Mouse (Mus musculus): Measurements from ENCODE around the gene Sema5a. TPM values are rescaled to one million over a fixed set of nuclear protein-coding genes. Genes with fewer than 3 reads are reported as not detected.

Sema5a gene
- total RNA-seq, 2 experiments from 2014 or later: 28.4 to 38.2 TPM

- no peak for DNase-seq (ENCODE audit: low spot score in 2 of 2)
- intact Hi-C loops (cut with DNase I): no loop called here
Observed at GRCm38 (mm10) chr15:32286296-32286695, 41.7 kb downstream of the Sema5a start.

- no peak for DNase-seq (ENCODE audit: low spot score in 2 of 2)
- intact Hi-C loops (cut with DNase I): no loop called here
Observed at GRCm38 (mm10) chr15:32288480-32288879, 43.9 kb downstream of the Sema5a start.

DNA sequence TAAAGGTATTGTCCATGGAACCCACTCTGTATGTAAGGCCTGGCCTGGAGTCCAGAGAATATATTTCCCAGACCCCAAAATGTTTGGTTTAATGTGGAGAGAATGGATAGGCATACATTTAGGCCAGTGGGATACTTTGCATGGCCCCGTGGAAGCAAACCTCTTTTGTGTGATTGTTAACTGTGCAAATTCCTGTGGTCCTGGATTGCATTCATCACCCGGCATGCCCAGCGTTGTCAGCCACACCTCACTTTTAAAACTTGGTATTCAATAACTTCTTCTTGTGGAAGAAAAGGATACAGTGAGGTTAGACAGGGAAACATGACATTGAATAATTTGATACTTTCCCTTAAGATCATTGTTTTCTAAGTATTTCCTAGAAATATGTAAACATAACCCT, 46.4 kb downstream of the Sema5a start:
- intact Hi-C loops (cut with DNase I): no loop called here
- no peak for DNase-seq (ENCODE audit: low spot score in 2 of 2)

DNA sequence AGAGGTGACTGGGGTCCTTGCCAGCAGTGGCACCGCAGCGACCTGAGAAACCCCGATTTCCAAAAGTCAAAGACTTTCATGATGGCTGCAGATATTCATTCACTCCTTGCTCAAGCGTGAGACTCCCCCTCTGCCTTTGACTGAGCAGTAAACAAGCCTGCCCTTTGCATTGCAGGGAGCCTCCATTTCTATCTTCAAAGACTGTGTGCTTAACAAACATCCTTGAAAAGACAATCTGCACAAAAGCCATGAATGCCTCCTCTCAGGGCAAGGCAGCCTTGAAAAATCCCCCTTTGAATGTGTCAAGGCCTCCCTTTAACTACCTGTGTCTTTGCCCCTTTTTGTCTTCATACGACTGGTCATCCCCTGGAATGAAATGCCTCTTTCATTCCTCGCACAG, 51.9 kb downstream of the Sema5a start:
- intact Hi-C loops (cut with DNase I): no loop called here
- DNase-seq (ENCODE audit: low spot score in 2 of 2): no peak

GRCm38 (mm10) chr15:32297266-32297665, 52.7 kb downstream of the Sema5a start:
- intact Hi-C loops (cut with DNase I): no loop called here
- peak in 1 of 2 experiments; percentile 14 for DNase-seq (ENCODE audit: low spot score in 2 of 2)

- intact Hi-C loops (cut with DNase I): no loop called here
- no peak for DNase-seq (ENCODE audit: low spot score in 2 of 2)
Observed at GRCm38 (mm10) chr15:32298525-32298924, 53.9 kb downstream of the Sema5a start.

DNA sequence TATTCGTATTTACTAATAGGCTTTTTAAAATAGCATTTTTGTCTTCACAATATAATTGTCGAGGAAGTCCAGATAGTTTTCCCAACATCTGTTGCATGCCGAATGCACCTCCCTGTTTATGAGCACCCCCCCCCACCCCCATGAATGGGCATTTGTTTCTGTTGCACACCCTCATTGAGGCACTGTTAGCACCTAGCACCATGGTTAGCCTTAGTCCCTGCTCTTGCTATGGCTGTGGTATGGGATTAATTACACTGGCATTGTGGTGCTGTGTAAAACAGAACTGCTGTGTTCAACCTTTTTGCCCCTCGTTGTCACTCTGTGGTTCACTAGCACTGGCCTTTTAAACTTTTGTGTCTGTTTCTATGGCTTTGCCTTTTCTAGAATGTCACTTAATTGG, 56.4 kb downstream of the Sema5a start:
- no peak for DNase-seq (ENCODE audit: low spot score in 2 of 2)
- intact Hi-C loops (cut with DNase I): no loop called here

DNA sequence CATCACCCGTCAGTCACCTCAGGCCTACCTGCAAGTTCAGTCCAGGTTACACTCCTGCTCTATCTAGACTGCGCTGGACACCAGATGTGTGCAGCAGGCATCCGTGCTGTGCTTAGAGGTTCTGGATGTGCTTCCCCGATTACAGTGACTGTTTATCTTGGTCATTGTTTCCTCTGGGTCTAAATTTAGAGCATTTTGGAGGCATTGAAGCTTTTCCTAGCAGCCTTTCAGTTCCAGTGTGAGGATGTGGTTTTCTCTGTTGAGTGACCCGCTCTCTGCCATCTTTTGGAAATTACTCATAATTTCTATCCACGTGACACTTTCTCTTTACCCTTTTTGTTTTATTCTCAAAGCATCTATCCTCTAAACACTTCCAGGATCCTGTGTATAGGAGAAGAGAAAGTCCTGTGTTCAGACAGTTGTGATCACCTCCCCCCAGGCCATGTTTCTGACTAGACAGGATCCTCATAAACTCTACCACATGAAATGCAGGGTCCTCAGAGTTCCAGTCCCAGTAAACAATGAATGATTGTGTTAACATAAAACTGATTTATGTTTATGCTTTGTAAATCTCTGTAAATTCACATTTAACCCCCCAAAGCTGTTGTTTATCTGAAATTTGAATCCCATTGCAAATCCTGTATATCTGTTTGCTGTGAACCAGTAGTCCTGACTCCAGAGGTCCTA, 62.1 kb downstream of the Sema5a start:
- intact Hi-C loops (cut with DNase I): no loop called here
- DNase-seq (ENCODE audit: low spot score in 2 of 2): no peak

DNA sequence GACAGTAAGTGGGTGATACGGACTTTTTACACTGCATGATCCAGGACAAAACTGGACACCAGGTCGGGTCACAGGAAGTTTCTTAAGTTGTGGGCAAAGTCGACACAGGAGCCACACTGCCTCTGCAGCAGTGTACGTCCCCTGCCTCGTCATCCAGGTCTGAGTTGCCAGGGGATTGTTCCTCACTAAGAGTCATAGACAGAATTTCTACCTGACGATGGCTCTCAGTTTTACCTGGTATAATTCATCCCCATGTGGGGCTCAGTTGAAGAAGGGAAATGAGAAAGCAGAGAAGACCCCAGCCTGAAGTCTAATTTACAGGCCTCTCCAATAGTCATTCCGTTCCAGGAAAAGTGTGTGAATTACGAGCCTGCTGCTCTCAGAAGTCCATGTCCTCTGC, 66.2 kb downstream of the Sema5a start:
- no peak for DNase-seq (ENCODE audit: low spot score in 2 of 2)
- intact Hi-C loops (cut with DNase I): no loop called here

- DNase-seq (ENCODE audit: low spot score in 2 of 2): no peak
- intact Hi-C loops (cut with DNase I): no loop called here
Observed at GRCm38 (mm10) chr15:32311287-32311686, 66.7 kb downstream of the Sema5a start.

DNA sequence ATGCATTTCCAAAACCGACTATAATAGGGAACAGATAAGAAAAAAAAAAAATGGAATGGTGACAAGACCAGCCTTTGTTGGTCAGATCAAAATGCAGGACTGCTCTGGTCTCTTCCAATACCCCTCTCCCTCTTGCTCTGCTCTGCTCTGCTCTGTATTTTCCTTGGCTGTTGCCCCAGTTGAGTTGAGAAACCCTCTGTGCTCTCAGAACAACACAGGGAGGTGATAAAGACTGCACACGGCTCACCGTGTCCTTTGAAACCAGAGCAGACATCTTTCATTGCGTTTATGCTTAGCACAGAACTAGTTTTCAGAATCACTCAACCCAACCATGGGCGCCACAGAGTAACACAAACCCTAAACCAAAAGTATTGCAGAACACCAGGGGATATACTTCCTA, 72.5 kb downstream of the Sema5a start:
- no peak for DNase-seq (ENCODE audit: low spot score in 2 of 2)
- intact Hi-C loops (cut with DNase I): no loop called here

- intact Hi-C loops (cut with DNase I): no loop called here
- no peak for DNase-seq (ENCODE audit: low spot score in 2 of 2)
Observed at GRCm38 (mm10) chr15:32320739-32321138, 76.1 kb downstream of the Sema5a start.

- DNase-seq (ENCODE audit: low spot score in 2 of 2): no peak
- intact Hi-C loops (cut with DNase I): no loop called here
Observed at GRCm38 (mm10) chr15:32322455-32323220, 78.0 kb downstream of the Sema5a start.

GRCm38 (mm10) chr15:32323224-32323623, 78.6 kb downstream of the Sema5a start:
- intact Hi-C loops (cut with DNase I): no loop called here
- DNase-seq (ENCODE audit: low spot score in 2 of 2): no peak

- DNase-seq (ENCODE audit: low spot score in 2 of 2): no peak
- intact Hi-C loops (cut with DNase I): no loop called here
Observed at GRCm38 (mm10) chr15:32324105-32324504, 79.5 kb downstream of the Sema5a start.

DNA sequence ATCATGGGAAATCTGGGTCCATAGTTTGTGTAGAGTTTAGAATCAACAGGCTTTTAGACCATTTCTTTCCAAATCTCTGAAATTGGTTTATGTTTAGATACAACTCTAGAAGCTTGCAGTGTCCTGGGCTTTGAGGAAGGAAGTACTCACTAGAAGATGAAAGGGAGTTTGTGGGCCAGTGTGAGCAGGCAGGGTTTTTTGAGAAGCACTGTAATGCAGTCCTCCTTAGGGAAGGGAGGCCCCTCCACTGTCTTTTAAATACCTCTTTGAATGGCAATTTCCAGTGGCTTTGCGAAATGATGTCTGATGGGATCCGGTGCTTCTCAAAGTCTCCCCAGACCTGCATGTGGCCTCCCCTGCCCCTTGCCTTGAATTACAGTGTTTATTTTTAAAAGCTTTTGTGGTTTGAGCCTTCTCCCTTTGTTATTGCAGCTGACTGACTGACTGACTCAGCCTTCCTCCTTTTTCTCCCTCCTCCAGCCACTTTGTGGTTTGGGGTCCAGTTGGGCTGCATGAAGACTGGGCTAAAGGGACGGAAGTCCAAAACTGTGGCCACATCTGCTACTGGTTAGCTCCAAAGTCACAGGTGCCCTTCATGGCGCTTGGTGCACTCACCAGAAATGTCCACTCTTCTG, 83.9 kb downstream of the Sema5a start:
- no peak for DNase-seq (ENCODE audit: low spot score in 2 of 2)
- intact Hi-C loops (cut with DNase I): no loop called here

GRCm38 (mm10) chr15:32329670-32330330, 85.2 kb downstream of the Sema5a start:
- intact Hi-C loops (cut with DNase I): no loop called here

GRCm38 (mm10) chr15:32330427-32330826, 85.8 kb downstream of the Sema5a start:
- intact Hi-C loops (cut with DNase I): no loop called here
- DNase-seq (ENCODE audit: low spot score in 2 of 2): no peak

More at GRCm38 (mm10) chr15:32329670-32330330, 85.2 kb downstream of the Sema5a start:
- no peak for DNase-seq (ENCODE audit: low spot score in 2 of 2)

DNA sequence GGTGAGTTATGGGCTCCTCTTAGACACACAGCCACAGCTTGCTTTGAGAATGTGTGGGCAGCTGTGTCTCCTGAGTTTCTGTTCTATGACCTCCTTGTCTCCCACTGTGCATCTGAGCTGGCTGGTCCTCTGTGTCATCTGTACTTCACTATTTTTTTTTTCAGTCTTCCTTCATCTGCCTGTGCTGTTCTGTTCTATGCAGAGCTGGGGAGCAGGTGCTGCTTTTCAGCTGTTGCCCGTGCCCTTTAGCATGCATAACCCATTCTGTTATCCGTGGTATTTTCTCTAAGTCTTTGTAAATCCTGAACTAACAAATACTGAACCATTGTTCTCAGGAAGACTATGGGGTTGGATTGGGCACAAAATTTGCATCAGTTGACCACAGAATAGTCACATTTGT, 86.4 kb downstream of the Sema5a start:
- intact Hi-C loops (cut with DNase I): no loop called here

GRCm38 (mm10) chr15:32333456-32333855, 88.8 kb downstream of the Sema5a start:
- intact Hi-C loops (cut with DNase I): no loop called here
- no peak for DNase-seq (ENCODE audit: low spot score in 2 of 2)

More for the DNA sequence above, 86.4 kb downstream of the Sema5a start:
- no peak for DNase-seq (ENCODE audit: low spot score in 2 of 2)
